Mouse (Mus musculus) B cell, adult 2 months (primary cell): Measurements from ENCODE around the gene L1cam.
A peak's percentile ranks its signal among the peaks of the same experiment; 100 is the strongest.

Experiments used
- DNase-seq, 2 experiments: peaks; one replicate each; pipeline ENCODE4 v3.0.0; 2022

The L1cam gene

GRCm38 (mm10) chrX:73895719-73896118, at the start of gene L1cam:
L1cam (minus strand) TSS chrX:73896105.
- DNase-seq = peak; percentile 71 to 75

- no peak for DNase-seq
Measured at GRCm38 (mm10) chrX:73942294-73942693, 46.4 kb upstream of the L1cam start.

GRCm38 (mm10) chrX:73941860-73942259, 46.0 kb upstream of the L1cam start:
- no peak for DNase-seq

DNA sequence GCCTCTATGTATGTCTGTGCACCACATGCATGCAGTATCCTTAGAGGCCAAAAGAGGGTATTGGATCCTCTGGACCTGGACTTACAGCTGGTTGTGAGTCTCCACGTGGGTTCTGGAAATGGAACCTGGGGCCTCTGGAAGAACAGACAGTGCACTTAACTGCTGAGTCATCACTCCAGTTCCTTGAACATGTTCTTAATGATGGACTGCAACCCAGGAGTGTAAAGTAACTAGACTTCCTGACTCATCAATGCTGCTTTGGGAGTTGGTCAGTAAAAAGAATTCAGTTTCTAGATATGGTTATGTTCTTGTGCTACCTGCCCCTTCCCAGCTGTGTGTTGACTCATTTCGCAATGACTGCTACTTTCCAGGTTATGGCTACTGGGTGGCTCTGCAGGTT, 36.0 kb upstream of the L1cam start:
- no peak for DNase-seq

GRCm38 (mm10) chrX:73930402-73931062, 34.6 kb upstream of the L1cam start, which contains the start of gene Renbp:
Renbp (minus strand) TSS chrX:73930850.
- DNase-seq = peak; percentile 75 to 79

DNA sequence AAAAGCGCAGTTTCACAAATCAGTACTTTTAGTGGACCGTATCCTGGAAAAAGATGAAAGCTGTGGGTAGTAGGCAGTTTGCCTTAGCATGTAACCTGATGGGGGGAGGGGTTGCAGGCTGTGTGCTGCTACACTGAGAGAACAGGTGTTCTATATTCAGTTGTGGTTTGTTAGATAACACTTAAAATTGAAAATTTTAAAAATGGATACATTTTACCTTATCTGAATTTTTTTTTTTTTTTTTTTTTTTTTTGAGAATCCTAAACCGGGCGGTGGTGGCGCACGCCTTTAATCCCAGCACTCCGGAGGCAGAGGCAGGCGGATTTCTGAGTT, 26.6 kb upstream of the L1cam start:
- no peak for DNase-seq

GRCm38 (mm10) chrX:73921823-73922549, 26.1 kb upstream of the L1cam start, which contains the start of the genes Arhgap4 and Naa10:
Arhgap4 (minus strand) TSS chrX:73921870.
Naa10 (minus strand) TSS chrX:73921944.
- DNase-seq = peak; percentile 69 to 70

- DNase-seq = no peak
Measured at GRCm38 (mm10) chrX:73921285-73921822, 25.4 kb upstream of the L1cam start.

DNA sequence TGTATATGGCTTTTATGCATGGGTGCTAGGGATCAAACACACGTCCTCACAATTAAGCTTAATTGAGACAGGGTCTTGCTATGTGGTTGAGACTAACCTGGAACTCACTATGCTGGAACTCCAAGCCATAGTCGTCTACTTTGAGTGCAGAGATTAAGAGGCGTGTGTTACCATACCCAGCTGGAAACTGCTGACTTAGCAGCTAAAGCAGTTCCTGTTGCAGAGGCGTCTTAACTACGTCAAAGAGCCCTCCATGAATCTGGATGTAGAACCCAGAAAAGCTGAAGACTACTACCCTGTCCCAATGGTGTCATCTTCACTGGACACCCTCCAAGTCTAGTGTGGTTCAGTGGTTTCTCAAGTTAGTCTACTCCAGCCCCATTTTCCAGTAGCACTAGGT, 22.7 kb upstream of the L1cam start:
- no peak for DNase-seq

- DNase-seq = no peak
Measured at GRCm38 (mm10) chrX:73916945-73917344, 21.0 kb upstream of the L1cam start.

GRCm38 (mm10) chrX:73914827-73915703, 19.2 kb upstream of the L1cam start:
- peak; percentile 80 to 88 for DNase-seq

DNA sequence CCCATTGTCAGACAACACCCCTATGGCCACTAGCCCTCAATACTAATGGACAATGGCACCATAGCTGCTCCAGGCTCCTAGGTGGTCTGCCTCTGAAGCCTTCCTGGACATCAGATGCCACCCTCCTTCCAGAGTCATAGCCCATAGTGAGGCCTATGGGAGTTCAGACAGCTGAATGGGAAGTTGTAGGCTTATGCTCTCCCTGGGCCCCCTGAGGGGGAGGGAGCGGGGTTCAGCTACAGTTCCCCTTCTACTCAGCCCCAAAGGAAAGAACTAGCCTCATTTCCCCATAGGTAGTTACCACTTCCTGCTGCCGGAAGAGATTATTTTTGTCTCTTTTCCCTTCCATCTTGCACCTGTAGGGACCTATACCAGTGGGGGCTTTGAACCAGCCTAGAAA, 15.7 kb upstream of the L1cam start:
- DNase-seq = peak; percentile 65 to 69

DNA sequence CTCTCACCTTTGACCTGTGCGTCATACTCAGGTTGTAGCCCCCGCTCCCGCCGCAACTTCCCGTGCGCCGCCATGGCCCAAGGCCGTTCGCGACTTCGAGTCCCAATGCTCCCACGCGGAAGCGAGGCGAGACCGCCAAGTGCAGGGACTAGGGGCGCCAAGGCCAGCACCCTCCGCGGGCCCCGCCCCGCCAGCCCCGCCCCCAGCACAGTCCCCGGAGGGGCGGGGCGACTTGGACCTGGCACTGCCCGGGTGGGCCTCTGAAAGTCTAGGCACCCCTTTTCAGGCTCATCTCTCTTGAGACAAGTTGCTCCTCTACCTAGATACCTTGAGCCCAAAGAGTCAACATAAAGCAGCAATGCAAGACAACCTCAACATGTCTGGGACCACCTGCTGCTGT, 15.3 kb upstream of the L1cam start:
- peak; percentile 58 to 60 for DNase-seq

DNA sequence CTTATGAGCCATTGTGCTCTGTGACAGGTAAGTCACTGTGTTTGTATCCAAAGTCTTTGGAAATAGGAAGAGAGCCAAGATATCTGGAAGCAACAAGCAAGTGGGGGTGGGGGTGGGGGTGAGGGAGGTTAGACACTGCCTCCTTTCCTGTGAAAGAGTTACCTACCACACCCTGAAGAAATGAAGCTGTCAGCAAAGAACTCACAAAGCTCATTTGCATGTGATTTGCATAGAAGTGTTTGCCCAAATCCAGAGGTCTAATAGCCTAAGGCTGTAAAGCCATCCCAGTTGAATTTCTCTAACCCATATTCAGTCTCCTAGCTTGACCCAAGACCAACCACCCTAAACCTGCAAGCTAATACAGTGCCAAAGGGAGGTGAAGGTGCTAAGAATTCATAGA, 14.5 kb upstream of the L1cam start:
- DNase-seq = peak; percentile 24 to 36

DNA sequence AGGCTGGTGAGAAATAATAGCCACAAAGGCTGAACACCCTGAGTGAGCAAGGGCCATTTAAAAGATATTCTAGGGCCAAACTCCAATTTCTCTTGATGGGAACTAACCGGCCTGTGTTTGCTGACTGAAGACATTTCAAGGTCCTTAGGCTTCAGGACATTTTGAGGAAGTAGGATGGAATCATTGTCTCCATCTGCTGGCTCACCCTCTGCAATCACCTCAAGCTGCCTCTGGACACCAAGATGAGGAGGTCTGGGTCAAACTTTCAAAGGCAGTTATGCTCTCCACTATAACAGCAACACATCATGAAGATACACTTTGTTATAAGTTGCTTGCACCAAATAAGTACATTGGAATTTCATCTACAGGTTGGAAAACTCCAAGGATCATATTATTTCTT, 14.1 kb upstream of the L1cam start:
- no peak for DNase-seq

DNA sequence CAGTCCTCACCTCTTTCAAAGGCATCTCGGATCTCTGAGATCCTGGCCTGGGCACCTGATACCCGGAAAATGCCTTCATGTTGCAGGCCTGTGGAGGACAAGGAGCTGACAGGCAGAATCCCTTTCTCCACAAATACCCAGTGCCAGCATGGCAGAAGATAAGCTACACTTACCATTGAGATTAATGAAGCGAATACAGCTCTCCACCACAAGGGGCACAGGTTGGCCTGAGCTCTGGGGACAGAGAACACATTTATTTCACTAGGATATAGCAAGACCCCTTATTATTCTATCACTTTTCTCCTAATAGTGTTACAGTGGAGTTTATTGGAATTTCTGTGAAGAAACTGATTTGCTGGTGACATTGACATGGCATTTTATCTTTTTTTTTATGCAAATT, 2.1 kb upstream of the L1cam start:
- DNase-seq = peak in 1 of 2 experiments; percentile 2

DNA sequence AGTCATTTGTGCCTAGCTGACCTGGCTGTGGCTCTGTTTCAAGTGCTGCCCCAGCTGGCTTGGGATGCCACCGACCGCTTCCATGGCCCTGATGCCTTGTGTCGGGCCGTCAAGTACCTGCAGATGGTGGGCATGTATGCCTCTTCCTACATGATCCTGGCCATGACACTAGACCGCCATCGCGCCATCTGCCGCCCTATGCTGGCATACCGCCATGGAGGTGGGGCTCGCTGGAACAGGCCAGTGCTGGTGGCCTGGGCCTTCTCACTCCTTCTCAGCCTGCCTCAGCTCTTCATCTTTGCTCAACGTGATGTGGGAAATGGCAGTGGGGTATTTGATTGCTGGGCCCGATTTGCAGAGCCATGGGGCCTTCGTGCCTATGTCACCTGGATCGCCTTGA, 3.1 kb downstream of the L1cam start:
- no peak for DNase-seq

DNA sequence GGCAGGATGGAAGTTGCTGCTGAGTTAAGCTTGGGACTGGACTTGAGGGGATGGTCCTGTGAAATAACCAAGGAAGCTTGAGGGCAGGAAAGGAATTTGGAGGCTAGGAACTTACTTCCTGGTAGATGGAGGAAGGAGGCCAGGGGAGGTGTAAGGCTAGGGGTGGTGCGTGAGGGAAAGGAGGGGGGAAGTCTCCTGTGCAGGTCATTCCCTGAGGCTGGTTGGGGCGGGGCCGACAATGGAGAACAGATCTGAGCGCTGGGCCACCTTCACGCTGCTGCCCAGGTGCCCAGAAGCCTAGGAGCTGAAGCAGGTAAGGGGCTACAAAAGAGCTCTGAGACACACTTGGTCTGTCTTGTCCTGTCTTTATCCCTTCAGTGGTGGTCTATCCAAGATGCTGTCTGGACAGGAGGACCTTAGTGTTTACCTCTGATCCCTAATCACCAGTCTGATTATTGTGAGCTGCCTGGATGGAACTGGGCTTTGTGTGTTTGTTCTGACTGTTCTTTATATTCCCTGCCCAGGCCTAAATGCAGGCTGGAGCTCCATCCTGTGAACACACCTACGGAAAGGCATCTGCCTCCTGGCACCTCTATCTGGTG, 4.3 kb downstream of the L1cam start, which contains the start of gene Avpr2:
Avpr2 (plus strand) TSS at position 552 of the 602 bp plus-strand sequence.
- no peak for DNase-seq

- no peak for DNase-seq
Measured at GRCm38 (mm10) chrX:73881463-73881862, 14.4 kb downstream of the L1cam start.

GRCm38 (mm10) chrX:73881036-73881427, 14.9 kb downstream of the L1cam start:
- DNase-seq = no peak

DNA sequence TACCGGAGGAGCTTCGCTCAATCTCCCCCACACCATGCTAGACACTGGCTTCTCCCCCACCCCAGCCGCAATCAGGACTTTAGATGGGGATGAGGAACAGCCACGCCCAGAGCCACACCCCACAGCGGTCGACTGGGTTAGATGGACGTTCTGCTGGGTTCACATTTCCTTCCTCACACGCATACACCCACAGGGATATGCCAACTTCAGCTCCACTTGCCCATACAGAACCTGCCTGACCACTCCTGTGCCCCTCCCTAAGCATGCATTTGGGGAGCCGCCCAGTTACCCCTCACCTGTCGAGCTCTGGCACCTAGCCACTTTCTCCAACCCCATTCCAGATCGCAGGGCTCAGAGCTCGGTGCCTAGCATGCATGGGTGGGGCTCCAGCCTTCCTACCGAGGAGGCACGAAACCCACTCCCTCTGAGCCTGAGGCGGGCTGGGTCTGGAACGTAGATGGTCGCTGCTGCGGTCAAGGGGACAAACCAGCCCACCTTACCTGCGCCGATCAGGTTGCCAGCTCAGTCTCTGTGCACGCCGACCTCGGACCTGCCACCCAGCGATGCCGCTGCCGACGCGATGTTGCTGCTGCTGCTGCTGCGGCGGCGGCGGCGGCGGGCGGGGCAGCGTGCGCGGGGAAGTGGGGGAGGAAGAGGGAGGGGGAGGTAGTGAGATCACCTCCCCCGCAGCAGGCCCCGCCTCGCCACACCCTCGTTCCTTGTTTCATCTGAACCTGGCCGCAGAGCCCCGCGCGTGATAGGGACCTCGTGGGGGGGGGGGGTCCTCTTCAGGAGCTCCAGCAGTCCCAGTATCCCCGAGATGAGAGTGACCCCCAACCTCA, 15.5 kb downstream of the L1cam start:
- peak; percentile 70 to 76 for DNase-seq

DNA sequence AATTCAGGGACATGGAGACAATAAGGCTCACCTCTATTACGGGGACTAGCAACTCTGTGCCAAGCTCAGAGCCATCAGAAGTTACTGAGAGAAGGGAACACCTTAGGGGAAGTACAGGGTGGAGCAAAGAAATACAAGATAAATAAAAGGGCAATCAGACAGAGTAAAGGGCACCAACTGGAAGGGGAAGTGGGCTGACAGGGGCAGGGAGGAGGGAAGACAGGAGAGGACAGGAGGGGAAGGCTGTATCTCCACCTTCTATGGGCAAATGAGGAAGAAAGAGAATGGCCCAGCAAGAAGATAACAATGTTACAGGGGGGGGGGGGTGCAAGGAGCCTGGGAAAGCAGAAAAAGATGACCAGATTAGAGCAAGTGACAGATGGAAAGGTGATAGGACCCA, 18.9 kb downstream of the L1cam start:
- DNase-seq = no peak
